Mouse (Mus musculus) left cerebral cortex, postnatal 14 days (tissue): ENCODE data around the gene Tcf7l1. TPM values are rescaled to one million over a fixed set of nuclear protein-coding genes. Genes with fewer than 3 reads are reported as not detected.
A peak's percentile ranks its signal among the peaks of the same experiment; 100 is the strongest.
"Not testable (repeated sequence)": the region's sequence is repeated elsewhere in the genome, so short reads cannot be mapped to it uniquely, and the experiment has no call there.

Source experiments
- DNase-seq, 2 experiments: peaks; one replicate each; pipeline ENCODE4 v3.0.0; 2021 to 2022; ENCODE audit warnings: low spot score in 2 of 2, mixed read lengths in 1 of 2
- intact Hi-C: fragments of 180-260 bp; cut with DNase I; formaldehyde crosslinking; loops from one replicate; pipeline ENCODE4 v1.15.1; 2025
- long read RNA-seq, 2 experiments: library from polyadenylated mRNA; stranded (forward); transcript quantifications; one replicate each; pipeline ENCODE4 v2.0.0; 2021
- total RNA-seq, 2 experiments: library from RNA; stranded (reverse); gene quantifications; 2 replicates each; pipeline ENCODE4 v1.2.3; 2021

Tcf7l1 gene
- total RNA-seq: 1 to 10 TPM; 4.8 to 5.0 TPM
- long read RNA-seq, experiment 1, partial matches to known transcripts: 1 of 3 reads
- long read RNA-seq, experiment 1, other reads (novel, unspliced or antisense): 1 of 3 reads
- long read RNA-seq, experiment 2, partial matches to known transcripts: 0 of 2 reads
- long read RNA-seq, experiment 2, other reads (novel, unspliced or antisense): 1 of 2 reads

GRCm38 (mm10) chr6:72788892-72789699 is at the start of gene Tcf7l1:
TSS of gene Tcf7l1 (minus strand) at chr6:72789254.
- intact Hi-C loops: loop anchor here (1.0 to 5.0 kb wide), 2 partner anchors 43 to 142 kb away; no protein-coding TSS in a partner anchor
- DNase-seq: peak; percentile 88 to 91

GRCm38 (mm10) chr6:72837756-72838155 is 48.7 kb upstream of the Tcf7l1 start:
- intact Hi-C loops: no loop called here
- no peak for DNase-seq

- intact Hi-C loops: loop anchor here (5.0 kb wide), 1 partner anchor 47 kb away; the partner anchor contains the start of gene Tcf7l1
- DNase-seq: no peak
Observed at GRCm38 (mm10) chr6:72834518-72834917, 45.5 kb upstream of the Tcf7l1 start.

GRCm38 (mm10) chr6:72831858-72832257 is 42.8 kb upstream of the Tcf7l1 start:
- intact Hi-C loops: loop anchor here (2.0 to 5.0 kb wide), 2 partner anchors 45 to 195 kb away; partner anchors contain the start of gene Tcf7l1
- DNase-seq: no peak

- DNase-seq: peak; percentile 52 to 74
- intact Hi-C loops: loop anchor here (2.0 to 5.0 kb wide), 2 partner anchors 44 to 194 kb away; partner anchors contain the start of gene Tcf7l1
Observed at GRCm38 (mm10) chr6:72831276-72831675, 42.2 kb upstream of the Tcf7l1 start.

- intact Hi-C loops: no loop called here
- DNase-seq: no peak
Observed at GRCm38 (mm10) chr6:72828857-72829256, 39.8 kb upstream of the Tcf7l1 start.

GRCm38 (mm10) chr6:72828037-72828436 is 39.0 kb upstream of the Tcf7l1 start:
- intact Hi-C loops: not testable (repeated sequence)

GRCm38 (mm10) chr6:72825762-72826161 is 36.7 kb upstream of the Tcf7l1 start:
- no peak for DNase-seq
- intact Hi-C loops: no loop called here

More at GRCm38 (mm10) chr6:72828037-72828436, 39.0 kb upstream of the Tcf7l1 start:
- not testable (repeated sequence) for DNase-seq

- intact Hi-C loops: no loop called here
Observed at GRCm38 (mm10) chr6:72824971-72825737, 36.1 kb upstream of the Tcf7l1 start.

GRCm38 (mm10) chr6:72813456-72813855 is 24.4 kb upstream of the Tcf7l1 start:
- no peak for DNase-seq
- intact Hi-C loops: no loop called here

More at GRCm38 (mm10) chr6:72824971-72825737, 36.1 kb upstream of the Tcf7l1 start:
- DNase-seq: no peak

- intact Hi-C loops: no loop called here
- no peak for DNase-seq
Observed at GRCm38 (mm10) chr6:72810248-72810647, 21.2 kb upstream of the Tcf7l1 start.

- DNase-seq: no peak
- intact Hi-C loops: no loop called here
Observed at GRCm38 (mm10) chr6:72809522-72810149, 20.6 kb upstream of the Tcf7l1 start.

GRCm38 (mm10) chr6:72808342-72808741 is 19.3 kb upstream of the Tcf7l1 start:
- intact Hi-C loops: no loop called here
- DNase-seq: no peak

- intact Hi-C loops: no loop called here
- DNase-seq: no peak
Observed at GRCm38 (mm10) chr6:72803669-72804068, 14.6 kb upstream of the Tcf7l1 start.

GRCm38 (mm10) chr6:72802119-72802518 is 13.1 kb upstream of the Tcf7l1 start:
- intact Hi-C loops: no loop called here
- DNase-seq: no peak

- DNase-seq: no peak
- intact Hi-C loops: no loop called here
Observed at GRCm38 (mm10) chr6:72800641-72801040, 11.6 kb upstream of the Tcf7l1 start.

GRCm38 (mm10) chr6:72797763-72798162 is 8.7 kb upstream of the Tcf7l1 start:
- intact Hi-C loops: no loop called here
- no peak for DNase-seq

GRCm38 (mm10) chr6:72795444-72795843 is 6.4 kb upstream of the Tcf7l1 start:
- intact Hi-C loops: no loop called here
- DNase-seq: no peak

- intact Hi-C loops: no loop called here
- DNase-seq: no peak
Observed at GRCm38 (mm10) chr6:72794870-72795269, 5.8 kb upstream of the Tcf7l1 start.
